Mouse (Mus musculus): ENCODE measurements around the gene Prr22. TPM values are rescaled to one million over a fixed set of nuclear protein-coding genes. Genes with fewer than 3 reads are reported as not detected.
A peak's percentile ranks its signal among the peaks of the same experiment; 100 is the strongest.

Prr22 gene
- polyA plus RNA-seq, 1 experiment from 2014 or later, result 1.3 TPM

GRCm38 (mm10) chr17:56793614-56794319 is 23.7 kb downstream of the Prr22 start:
- H3K4me1 ChIP-seq, result peaks cover 13% of the 10 kb centered on the region
- H3K4me3 ChIP-seq, result no peak overlapping the region
- H3K27ac ChIP-seq, result no peak overlapping the region
- DNase-seq (ENCODE audit: low spot score), result no peak
- 65% methylated on average over 6 of the region's 6 CpGs for WGBS
- no peaks in the 10 kb centered on the region for H3K9me3 ChIP-seq
- H3K36me3 ChIP-seq, result no peaks in the 10 kb centered on the region
- no peaks in the 10 kb centered on the region for H3K27me3 ChIP-seq (ENCODE audit: insufficient read depth, poor library complexity, severe bottlenecking)

GRCm38 (mm10) chr17:56799276-56799675 is 29.2 kb downstream of the Prr22 start:
- Histone ChIP-seq H3K4me1 (peaks cover 3% of the 10 kb centered on the region; the same call in 1 of the 2 replicates), H3K27ac (no peak overlapping the region), H3K4me3 (no peak overlapping the region), H3K36me3 (peaks cover 4% of the 10 kb centered on the region; the same call in 1 of the 2 replicates), H3K27me3 (ENCODE audit: insufficient read depth, poor library complexity, severe bottlenecking) (peaks cover 9% of the 10 kb centered on the region; the same call in 1 of the 2 replicates), H3K9me3 (no peaks in the 10 kb centered on the region)
- WGBS, result 72% methylated on average over 3 of the region's 3 CpGs
- no peak for DNase-seq (ENCODE audit: low spot score)

GRCm38 (mm10) chr17:56802065-56802464 is 32.0 kb downstream of the Prr22 start:
- peaks cover 4% of the 10 kb centered on the region; the same call in 1 of the 2 replicates for H3K36me3 ChIP-seq
- H3K27ac ChIP-seq, result no peak overlapping the region
- H3K4me3 ChIP-seq, result no peak overlapping the region
- H3K9me3 ChIP-seq, result no peaks in the 10 kb centered on the region
- WGBS, result 72% methylated on average over 8 of the region's 8 CpGs
- peaks cover 3% of the 10 kb centered on the region; the same call in 1 of the 2 replicates for H3K4me1 ChIP-seq
- H3K27me3 ChIP-seq (ENCODE audit: insufficient read depth, poor library complexity, severe bottlenecking), result peaks cover 16% of the 10 kb centered on the region
- DNase-seq (ENCODE audit: low spot score), result no peak

GRCm38 (mm10) chr17:56804952-56805351 is 34.9 kb downstream of the Prr22 start:
- Histone ChIP-seq H3K27ac (no peak overlapping the region), H3K27me3 (ENCODE audit: insufficient read depth, poor library complexity, severe bottlenecking) (peaks cover 28% of the 10 kb centered on the region), H3K36me3 (peaks cover 4% of the 10 kb centered on the region; the same call in 1 of the 2 replicates), H3K4me3 (no peak overlapping the region), H3K4me1 (peaks cover 18% of the 10 kb centered on the region), H3K9me3 (no peaks in the 10 kb centered on the region)
- DNase-seq (ENCODE audit: low spot score), result no peak
- WGBS, result 78% methylated on average over 5 of the region's 5 CpGs

GRCm38 (mm10) chr17:56805784-56806183 is 35.7 kb downstream of the Prr22 start:
- WGBS, result 81% methylated on average over 1 of the region's 1 CpGs
- no peak for DNase-seq (ENCODE audit: low spot score)
- Histone ChIP-seq H3K4me1 (peaks cover 26% of the 10 kb centered on the region), H3K27ac (no peak overlapping the region), H3K4me3 (no peak overlapping the region), H3K36me3 (peaks cover 4% of the 10 kb centered on the region; the same call in 1 of the 2 replicates), H3K9me3 (no peaks in the 10 kb centered on the region), H3K27me3 (ENCODE audit: insufficient read depth, poor library complexity, severe bottlenecking) (peaks cover 28% of the 10 kb centered on the region)

GRCm38 (mm10) chr17:56808518-56808917 is 38.5 kb downstream of the Prr22 start:
- H3K9me3 ChIP-seq, result no peaks in the 10 kb centered on the region
- 8% methylated on average over 9 of the region's 9 CpGs for WGBS
- DNase-seq (ENCODE audit: low spot score), result peak; percentile 91
- H3K4me1 ChIP-seq, result peaks cover 44% of the 10 kb centered on the region
- no peaks in the 10 kb centered on the region for H3K36me3 ChIP-seq
- H3K27me3 ChIP-seq (ENCODE audit: insufficient read depth, poor library complexity, severe bottlenecking), result peaks cover 29% of the 10 kb centered on the region
- H3K27ac ChIP-seq, result no peak overlapping the region
- H3K4me3 ChIP-seq, result no peak overlapping the region

GRCm38 (mm10) chr17:56810245-56810644 is 40.2 kb downstream of the Prr22 start:
- DNase-seq (ENCODE audit: low spot score), result peak; percentile 96
- Histone ChIP-seq H3K9me3 (no peaks in the 10 kb centered on the region), H3K4me3 (0 out of 2 replicates have a peak overlapping the region, but pooled peaks have one; percentile 2), H3K36me3 (no peaks in the 10 kb centered on the region), H3K27ac (peak overlapping the region; percentile 89), H3K27me3 (ENCODE audit: insufficient read depth, poor library complexity, severe bottlenecking) (peaks cover 29% of the 10 kb centered on the region), H3K4me1 (peaks cover 58% of the 10 kb centered on the region)
- WGBS, result 4% methylated on average over 3 of the region's 3 CpGs

GRCm38 (mm10) chr17:56814316-56815056 is 44.4 kb downstream of the Prr22 start:
- no peak overlapping the region for H3K4me3 ChIP-seq
- no peaks in the 10 kb centered on the region for H3K9me3 ChIP-seq
- H3K27ac ChIP-seq, result peak overlapping the region; percentile 71
- H3K27me3 ChIP-seq (ENCODE audit: insufficient read depth, poor library complexity, severe bottlenecking), result 0 out of 2 replicates have a peak, but pooled peaks cover 10% of the 10 kb centered on the region
- peaks cover 57% of the 10 kb centered on the region for H3K4me1 ChIP-seq
- DNase-seq (ENCODE audit: low spot score), result peak; percentile 95
- WGBS, result 16% methylated on average over 24 of the region's 24 CpGs
- no peaks in the 10 kb centered on the region for H3K36me3 ChIP-seq

GRCm38 (mm10) chr17:56815057-56815345 is 45.0 kb downstream of the Prr22 start:
- Histone ChIP-seq H3K27me3 (ENCODE audit: insufficient read depth, poor library complexity, severe bottlenecking) (0 out of 2 replicates have a peak, but pooled peaks cover 10% of the 10 kb centered on the region), H3K9me3 (no peaks in the 10 kb centered on the region), H3K27ac (peak overlapping the region; percentile 71), H3K4me1 (peaks cover 57% of the 10 kb centered on the region), H3K4me3 (no peak overlapping the region), H3K36me3 (no peaks in the 10 kb centered on the region)
- no peak for DNase-seq (ENCODE audit: low spot score)
- WGBS, result 85% methylated on average over 3 of the region's 3 CpGs

- Histone ChIP-seq H3K4me3 (no peak overlapping the region), H3K27me3 (ENCODE audit: insufficient read depth, poor library complexity, severe bottlenecking) (no peaks in the 10 kb centered on the region), H3K4me1 (peaks cover 32% of the 10 kb centered on the region), H3K27ac (no peak overlapping the region), H3K9me3 (no peaks in the 10 kb centered on the region), H3K36me3 (no peaks in the 10 kb centered on the region)
- no peak for DNase-seq (ENCODE audit: low spot score)
- WGBS, result 36% methylated on average over 11 of the region's 11 CpGs
Observed at GRCm38 (mm10) chr17:56818067-56818636, 48.1 kb downstream of the Prr22 start.

- DNase-seq (ENCODE audit: low spot score), result no peak
- 66% methylated on average over 6 of the region's 6 CpGs for WGBS
- Histone ChIP-seq H3K9me3 (no peaks in the 10 kb centered on the region), H3K4me3 (no peak overlapping the region), H3K27ac (no peak overlapping the region; the same call in 1 of the 2 replicates), H3K27me3 (ENCODE audit: insufficient read depth, poor library complexity, severe bottlenecking) (no peaks in the 10 kb centered on the region), H3K4me1 (peaks cover 22% of the 10 kb centered on the region), H3K36me3 (no peaks in the 10 kb centered on the region)
Observed at GRCm38 (mm10) chr17:56819032-56819545, 49.0 kb downstream of the Prr22 start.

GRCm38 (mm10) chr17:56819694-56820111 is 49.7 kb downstream of the Prr22 start:
- H3K27me3 ChIP-seq (ENCODE audit: insufficient read depth, poor library complexity, severe bottlenecking), result 0 out of 2 replicates have a peak, but pooled peaks cover 4% of the 10 kb centered on the region
- 80% methylated on average over 8 of the region's 8 CpGs for WGBS
- H3K4me3 ChIP-seq, result no peak overlapping the region
- peaks cover 18% of the 10 kb centered on the region for H3K4me1 ChIP-seq
- H3K36me3 ChIP-seq, result no peaks in the 10 kb centered on the region
- no peaks in the 10 kb centered on the region for H3K9me3 ChIP-seq
- DNase-seq (ENCODE audit: low spot score), result peak; percentile 75
- peak overlapping the region; percentile 37; the same call in 1 of the 2 replicates for H3K27ac ChIP-seq

All from heart, embryonic 10.5 days (tissue).